Mouse (Mus musculus) gastrocnemius, postnatal 25 days (tissue): Measurements from ENCODE around the gene Mydgf. TPM values are rescaled to one million over a fixed set of nuclear protein-coding genes. Genes with fewer than 3 reads are reported as not detected.
A peak's percentile ranks its signal among the peaks of the same experiment; 100 is the strongest.

Source experiments
- DNase-seq: peaks from one replicate; pipeline ENCODE4 v3.0.0; 2022
- long read RNA-seq, 2 experiments: library from polyadenylated mRNA; stranded (forward); transcript quantifications; one replicate each; pipeline ENCODE4 v2.0.0; 2021
- total RNA-seq, 2 experiments: library from RNA; stranded (reverse); gene quantifications; 1 replicate in 1 of 2; 2 replicates in 1 of 2; pipeline ENCODE4 v1.2.3; 2021

Mydgf gene
- 10 to 100 TPM; 20.3 to 21.7 TPM for total RNA-seq
- long read RNA-seq, experiment 1, transcript Mydgf-201 (6 exons, 1,710 nt), result major isoform, 55 of 59 reads
- long read RNA-seq, experiment 1, partial matches to known transcripts, result 0 of 59 reads
- long read RNA-seq, experiment 1, other reads (novel, unspliced or antisense), result 4 of 59 reads
- long read RNA-seq, experiment 2, transcript Mydgf-201 (6 exons, 1,710 nt), result major isoform, 43 of 49 reads
- long read RNA-seq, experiment 2, partial matches to known transcripts, result 0 of 49 reads
- long read RNA-seq, experiment 2, other reads (novel, unspliced or antisense), result 6 of 49 reads

- DNase-seq, result peak; percentile 95
Measured at GRCm38 (mm10) chr17:56183658-56184103, at the start of gene Mydgf. TSS of gene Mydgf (minus strand) at chr17:56183920.

- no peak for DNase-seq
Measured at GRCm38 (mm10) chr17:56233389-56233788, 49.7 kb upstream of the Mydgf start.

DNA sequence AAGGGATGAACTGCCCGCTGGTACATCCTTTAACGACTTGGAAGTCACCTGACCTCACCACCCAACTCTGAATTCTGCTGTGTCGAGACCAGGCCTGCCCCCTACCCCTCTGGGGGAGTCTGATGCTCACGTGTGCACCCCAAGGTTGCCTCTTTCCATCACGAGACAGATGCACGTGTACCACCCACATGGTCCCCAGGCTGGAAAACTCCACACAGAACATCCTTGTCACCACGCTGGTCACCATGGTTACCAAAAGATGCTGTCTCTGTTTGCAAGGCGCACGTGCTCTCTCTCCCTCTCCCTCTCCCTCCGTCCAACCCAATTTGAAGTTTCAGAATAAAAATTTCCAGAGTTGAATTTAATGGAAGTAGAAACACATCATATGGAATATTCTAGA is 46.2 kb upstream of the Mydgf start:
- no peak for DNase-seq

- DNase-seq, result no peak
Measured at GRCm38 (mm10) chr17:56226566-56226965, 42.8 kb upstream of the Mydgf start.

DNA sequence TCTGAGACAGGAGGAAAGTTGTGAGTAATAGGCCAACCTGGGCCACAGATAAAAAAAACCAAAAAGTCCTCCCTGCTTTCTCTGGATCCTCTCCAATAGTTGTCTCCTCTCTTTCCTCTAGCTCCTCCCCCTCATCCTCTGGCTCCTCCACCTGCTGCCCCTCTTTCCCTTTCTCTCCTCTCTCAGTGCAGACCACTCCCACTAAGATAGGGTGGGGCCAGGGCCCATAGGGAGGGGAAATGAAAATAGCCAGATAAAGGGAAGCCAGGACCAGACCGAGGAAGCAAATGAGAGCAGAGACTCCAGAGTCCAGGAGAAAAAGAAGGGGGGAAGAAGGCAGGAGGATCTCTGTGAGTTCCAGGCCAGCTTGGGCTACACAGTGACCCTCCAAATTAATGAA is 41.2 kb upstream of the Mydgf start:
- DNase-seq, result no peak

DNA sequence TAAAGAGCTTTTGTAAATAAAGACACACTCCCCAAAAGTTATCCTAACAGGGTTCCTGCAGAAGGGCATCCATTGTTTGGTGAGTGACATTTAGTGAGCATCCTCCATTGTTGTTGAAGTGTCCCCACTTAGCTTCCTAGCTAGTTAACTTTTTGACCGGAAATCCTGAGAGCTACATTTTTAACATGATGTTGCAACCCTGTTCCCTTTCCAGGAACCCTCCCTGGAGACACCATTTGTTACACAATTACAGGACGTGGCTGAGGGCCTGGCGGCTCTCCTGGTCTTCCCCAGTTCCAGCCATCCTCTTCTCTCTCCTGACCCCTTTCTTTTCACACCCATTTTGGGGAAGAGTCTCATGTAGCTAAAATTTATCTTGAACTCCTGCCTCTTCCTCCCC is 36.1 kb upstream of the Mydgf start:
- DNase-seq, result peak; percentile 65

- DNase-seq, result no peak
Measured at GRCm38 (mm10) chr17:56219251-56219650, 35.5 kb upstream of the Mydgf start.

- peak; percentile 91 for DNase-seq
Measured at GRCm38 (mm10) chr17:56218377-56219191, 34.9 kb upstream of the Mydgf start, which contains the start of gene Dpp9. TSS of gene Dpp9 (minus strand) at chr17:56218905.

GRCm38 (mm10) chr17:56217670-56218069 is 34.0 kb upstream of the Mydgf start:
- no peak for DNase-seq

DNA sequence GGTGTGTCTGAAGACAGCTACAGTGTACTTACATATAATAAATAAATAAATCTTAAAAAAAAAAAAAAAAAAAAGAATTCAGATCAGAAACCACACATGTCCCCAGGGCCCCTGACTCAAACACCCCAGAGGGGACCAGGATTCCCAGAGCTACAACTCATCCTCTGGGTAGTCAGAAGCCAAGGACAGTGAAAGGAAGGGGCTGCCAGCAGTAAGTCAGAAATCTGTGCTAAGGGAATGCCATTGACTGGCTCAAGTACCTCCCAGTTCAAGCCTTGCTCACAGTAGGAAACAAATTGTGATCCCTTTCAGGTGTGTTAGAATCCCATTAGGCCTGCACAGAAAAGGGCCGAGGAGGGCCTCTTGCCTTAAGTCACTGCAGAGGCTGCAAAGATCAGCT is 30.5 kb upstream of the Mydgf start:
- DNase-seq, result no peak

- no peak for DNase-seq
Measured at GRCm38 (mm10) chr17:56212676-56213075, 29.0 kb upstream of the Mydgf start.

- DNase-seq, result no peak
Measured at GRCm38 (mm10) chr17:56211090-56211489, 27.4 kb upstream of the Mydgf start.

DNA sequence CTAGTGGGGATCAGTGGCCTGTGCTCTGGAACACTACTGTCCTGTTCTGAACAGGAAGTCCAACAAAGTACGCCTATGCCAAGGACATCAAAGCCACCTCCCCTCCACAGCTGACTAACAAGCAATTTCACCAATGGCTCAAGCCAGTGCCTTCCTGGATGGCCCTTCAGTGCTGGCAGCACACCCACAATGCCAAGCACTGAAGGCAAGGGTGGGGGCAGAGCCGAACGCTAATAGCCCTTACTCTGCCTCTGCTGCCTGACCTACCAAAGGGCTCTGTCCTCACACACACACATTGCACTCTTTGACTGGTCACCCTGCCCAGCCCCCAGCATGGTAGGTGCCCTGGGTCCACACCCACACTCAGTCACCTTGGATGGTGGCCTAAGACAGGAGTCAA is 25.1 kb upstream of the Mydgf start:
- no peak for DNase-seq

- no peak for DNase-seq
Measured at GRCm38 (mm10) chr17:56207963-56208530, 24.3 kb upstream of the Mydgf start.

GRCm38 (mm10) chr17:56206986-56207674 is 23.4 kb upstream of the Mydgf start:
- no peak for DNase-seq

DNA sequence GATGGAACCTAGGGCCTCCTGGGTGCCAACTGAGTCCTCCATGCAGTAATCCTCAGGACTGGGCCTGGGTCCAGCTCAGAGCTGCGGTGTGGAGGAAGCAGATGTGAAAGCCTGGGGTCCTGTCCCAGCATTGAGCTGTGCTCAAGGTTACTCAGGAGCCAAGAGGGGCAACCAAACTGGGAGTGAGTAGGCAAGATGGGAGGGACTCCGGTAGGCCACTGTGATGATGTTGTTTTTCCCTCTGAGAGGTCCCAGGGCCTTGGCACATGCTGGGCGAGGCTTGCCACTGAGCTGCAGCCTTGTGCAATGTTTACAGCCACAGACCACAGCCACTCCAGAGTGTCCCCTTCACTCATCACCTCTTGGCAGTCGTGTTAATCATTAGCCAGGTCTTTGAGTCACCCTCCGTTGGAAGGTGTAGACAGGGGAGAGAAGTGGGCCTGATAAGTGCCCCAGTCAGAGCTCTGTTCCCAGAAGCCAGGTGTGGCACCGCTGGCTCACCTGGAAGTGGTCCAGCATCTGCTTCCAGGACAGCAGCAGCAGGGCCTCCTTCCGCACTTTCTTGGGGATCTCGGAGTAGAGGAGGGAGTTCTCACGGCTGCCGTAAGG is 22.7 kb upstream of the Mydgf start:
- DNase-seq, result no peak

DNA sequence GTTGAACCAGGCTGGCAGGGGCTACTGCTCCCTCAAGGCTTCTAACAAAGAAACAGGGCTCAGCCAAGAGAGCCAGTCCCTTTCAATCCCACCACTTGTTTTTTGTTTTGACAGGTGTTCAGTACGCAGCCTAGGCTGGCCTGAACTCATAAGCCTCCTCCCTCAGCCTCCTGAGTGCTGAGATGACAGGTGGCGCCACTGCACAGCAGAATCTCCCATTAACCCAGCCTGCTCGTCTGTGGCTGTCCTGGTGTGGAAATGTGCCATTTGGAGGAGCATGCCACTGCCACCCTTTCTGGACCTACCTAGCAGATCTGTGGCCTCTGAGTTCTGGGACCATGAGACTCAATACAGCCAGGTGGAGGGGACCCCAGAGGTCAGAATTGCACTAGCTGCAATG is 20.0 kb upstream of the Mydgf start:
- DNase-seq, result no peak

DNA sequence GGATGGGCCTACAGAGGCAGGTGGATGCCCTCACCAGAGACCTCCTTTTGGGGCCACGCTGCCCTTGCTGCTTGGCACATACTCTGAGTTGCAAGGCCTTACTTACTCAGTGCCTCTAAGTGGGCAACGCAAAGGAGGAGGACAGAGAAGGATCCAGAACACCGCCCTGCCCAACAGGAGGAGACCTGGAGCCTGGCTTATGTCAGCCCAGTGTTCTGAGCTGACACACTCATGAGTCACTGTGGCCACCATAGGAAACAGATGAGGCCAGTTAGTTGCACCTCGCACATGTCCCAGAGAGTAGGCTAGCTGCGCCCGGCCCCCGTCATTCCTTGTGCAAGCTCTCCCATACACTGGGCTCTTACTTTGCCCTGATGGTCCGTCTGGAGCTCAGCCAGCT is 18.8 kb upstream of the Mydgf start:
- DNase-seq, result no peak

DNA sequence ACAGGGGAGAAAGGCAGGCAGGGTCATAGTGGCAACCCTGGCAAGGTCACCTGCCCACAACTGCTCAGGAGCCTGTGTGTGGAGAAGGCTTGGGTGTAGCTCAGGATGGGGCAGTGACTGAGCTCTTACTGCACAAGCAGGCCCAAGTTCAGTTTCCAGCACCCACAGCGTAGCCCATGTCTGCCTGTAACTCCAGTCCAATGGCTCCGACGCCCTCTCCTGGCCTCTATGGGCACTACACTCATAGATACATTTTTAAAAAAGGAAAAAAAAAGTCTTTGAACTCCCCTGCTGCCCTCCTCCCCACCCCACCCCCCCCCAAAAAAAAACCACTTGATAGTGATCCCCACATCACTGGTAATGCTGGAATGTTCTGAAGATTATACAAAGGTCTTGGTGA is 17.9 kb upstream of the Mydgf start:
- DNase-seq, result no peak

DNA sequence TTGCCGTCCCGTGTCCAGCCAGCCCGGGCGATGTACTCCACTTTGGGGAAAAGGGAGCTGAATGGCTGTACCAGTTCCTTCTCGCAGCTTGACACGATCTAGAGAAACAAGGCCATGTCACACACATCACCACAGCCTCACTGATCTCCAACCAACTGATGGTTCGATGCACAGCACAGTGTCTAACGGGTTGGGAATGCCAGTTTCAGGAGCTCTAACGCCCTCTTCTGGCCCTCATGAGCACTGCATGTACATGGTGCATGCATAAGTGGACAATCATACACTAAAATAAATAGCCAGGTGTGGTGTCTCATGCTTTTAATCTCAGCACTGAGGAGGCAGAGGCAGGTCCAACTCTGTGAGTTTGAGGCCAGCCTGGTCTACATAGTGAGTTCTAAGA is 16.9 kb upstream of the Mydgf start:
- no peak for DNase-seq

DNA sequence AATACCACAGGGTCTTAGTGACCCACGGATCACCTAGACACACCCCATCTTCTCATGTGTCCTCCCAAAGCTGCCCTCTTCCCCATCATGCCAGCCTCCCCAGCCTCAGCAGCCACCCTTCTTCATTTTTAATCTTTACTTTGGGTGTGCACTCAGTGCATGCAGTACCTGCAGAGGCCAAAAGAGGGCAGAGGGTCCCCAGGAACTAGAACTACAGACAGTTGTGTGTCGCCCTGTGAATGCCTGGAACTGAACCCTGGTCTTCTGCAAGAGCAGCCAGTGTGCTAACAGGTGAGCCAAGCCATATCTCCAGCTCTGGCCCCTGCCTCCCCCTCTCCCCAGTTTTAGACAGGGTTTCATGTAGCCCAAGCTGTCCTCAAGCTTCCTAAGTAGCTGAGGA is 13.1 kb upstream of the Mydgf start:
- no peak for DNase-seq

GRCm38 (mm10) chr17:56194765-56195164 is 11.0 kb upstream of the Mydgf start:
- no peak for DNase-seq
